Mouse (Mus musculus): Measurements from ENCODE around the gene Irf8. TPM values are rescaled to one million over a fixed set of nuclear protein-coding genes. Genes with fewer than 3 reads are reported as not detected.

The Irf8 gene
- polyA plus RNA-seq, 1 experiment from 2014 or later: 4.8 TPM

DNA sequence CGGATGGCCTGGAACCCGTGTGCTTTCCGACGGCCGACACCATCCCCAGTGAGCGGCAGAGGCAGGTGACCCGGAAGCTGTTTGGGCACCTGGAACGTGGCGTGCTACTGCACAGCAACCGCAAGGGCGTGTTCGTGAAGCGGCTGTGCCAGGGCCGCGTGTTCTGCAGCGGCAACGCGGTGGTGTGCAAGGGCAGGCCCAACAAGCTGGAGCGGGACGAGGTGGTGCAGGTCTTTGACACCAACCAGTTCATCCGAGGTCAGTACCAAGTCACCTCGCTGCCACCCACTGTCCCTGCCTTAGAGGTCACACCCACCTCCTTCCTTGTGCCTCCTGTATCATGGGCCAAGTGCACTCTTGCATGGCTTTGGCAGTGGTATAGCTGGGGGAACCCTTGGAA, 17.3 kb downstream of the Irf8 start:
- H3K4me1 ChIP-seq (ENCODE audit: control insufficient read depth, insufficient read depth, low read depth, low read length): no peaks in the 10 kb centered on the region
- H3K27ac ChIP-seq (ENCODE audit: low read depth, low read length): no peak overlapping the region
- no peaks in the 10 kb centered on the region for H3K27me3 ChIP-seq (replicated peaks; ENCODE audit: control insufficient read depth, insufficient read depth, low read length)
- no peak overlapping the region for H3K9ac ChIP-seq (ENCODE audit: low read depth, low read length)
- 94% methylated on average over 22 of the region's 22 CpGs for WGBS
- H3K9me3 ChIP-seq (ENCODE audit: control insufficient read depth, low read length): no peaks in the 10 kb centered on the region
- no peaks in the 10 kb centered on the region for H3K36me3 ChIP-seq (ENCODE audit: control insufficient read depth, insufficient read depth, low read length)
- H3K4me2 ChIP-seq (ENCODE audit: low read length): no peak overlapping the region
- no peak for ATAC-seq
- H3K4me3 ChIP-seq (ENCODE audit: low read length): no peak overlapping the region

DNA sequence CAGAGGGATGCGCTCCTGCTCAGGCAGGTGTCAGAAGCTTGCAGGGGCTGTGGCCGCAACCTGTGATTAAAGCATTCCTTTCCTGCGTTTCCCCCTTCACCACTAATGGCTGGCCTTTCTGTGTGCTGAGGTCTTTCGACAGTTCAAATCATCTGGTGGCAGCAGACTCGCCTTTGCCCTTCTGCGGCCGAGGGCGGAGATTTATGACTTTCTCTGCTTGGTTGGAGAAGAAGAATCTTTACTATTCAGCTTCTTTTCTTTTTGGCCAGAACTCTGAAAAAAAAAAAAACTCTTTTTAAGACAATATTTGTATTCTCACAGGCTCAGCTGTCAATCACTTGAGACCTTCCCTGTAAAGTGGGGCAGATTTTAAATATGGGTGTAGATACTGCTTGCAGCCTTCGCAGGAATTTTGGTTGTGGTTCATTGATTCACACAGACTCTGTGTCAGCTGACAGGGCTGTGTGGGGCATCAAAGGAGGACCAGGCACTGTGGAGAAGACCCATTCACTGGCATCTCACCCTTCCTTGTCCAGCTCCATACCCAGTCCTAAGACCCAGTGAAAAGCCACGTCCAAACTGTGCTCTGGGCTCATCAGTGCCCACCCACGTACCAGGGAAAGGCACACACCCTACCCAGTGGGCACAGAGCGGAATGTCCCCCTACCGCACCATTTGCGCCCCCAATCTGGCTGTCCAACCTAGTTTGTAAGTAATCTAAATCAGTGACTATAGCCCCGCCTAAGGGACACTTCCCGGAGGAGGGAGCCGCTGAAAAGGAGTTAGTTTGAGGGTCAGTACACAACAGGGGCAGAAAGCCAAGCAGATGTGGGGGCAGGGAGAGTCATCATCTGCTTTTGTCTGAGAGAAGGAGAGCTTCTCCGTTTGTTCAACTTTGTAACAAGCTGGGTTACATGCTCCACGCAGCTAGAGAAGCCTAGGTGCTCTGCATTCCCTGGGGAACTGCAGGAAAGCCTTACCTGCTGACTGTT, 19.4 kb downstream of the Irf8 start:
- Histone ChIP-seq H3K27me3 (replicated peaks; ENCODE audit: control insufficient read depth, insufficient read depth, low read length) (no peaks in the 10 kb centered on the region), H3K9ac (ENCODE audit: low read depth, low read length) (no peak overlapping the region), H3K36me3 (ENCODE audit: control insufficient read depth, insufficient read depth, low read length) (no peaks in the 10 kb centered on the region), H3K4me2 (ENCODE audit: low read length) (no peak overlapping the region), H3K27ac (ENCODE audit: low read depth, low read length) (no peak overlapping the region), H3K4me1 (ENCODE audit: control insufficient read depth, insufficient read depth, low read depth, low read length) (no peaks in the 10 kb centered on the region), H3K4me3 (ENCODE audit: low read length) (no peak overlapping the region), H3K9me3 (ENCODE audit: control insufficient read depth, low read length) (no peaks in the 10 kb centered on the region)
- ATAC-seq: no peak
- 34% methylated on average over 19 of the region's 19 CpGs for WGBS

DNA sequence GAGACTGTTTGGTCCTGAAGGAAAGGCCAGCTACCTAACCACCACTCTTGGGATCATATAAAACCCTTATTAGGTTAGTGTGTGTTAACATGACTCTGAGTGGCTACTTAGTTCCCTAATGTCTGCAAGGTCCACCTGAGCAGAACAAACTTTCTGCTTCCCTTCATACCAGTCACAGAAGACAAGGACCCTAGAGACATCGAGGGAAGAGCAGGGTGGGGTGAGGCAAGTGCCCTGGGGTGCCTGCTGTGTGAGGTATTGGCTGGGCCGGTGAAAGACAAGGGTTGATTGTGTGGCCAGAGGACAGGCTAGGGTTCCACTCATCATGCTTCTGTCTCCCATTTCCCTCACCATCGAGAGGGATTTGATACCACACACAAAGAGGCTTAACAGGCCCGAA, 21.8 kb downstream of the Irf8 start:
- no peaks in the 10 kb centered on the region for H3K4me1 ChIP-seq (ENCODE audit: control insufficient read depth, insufficient read depth, low read depth, low read length)
- no peaks in the 10 kb centered on the region for H3K9me3 ChIP-seq (ENCODE audit: control insufficient read depth, low read length)
- no peak for ATAC-seq
- H3K4me2 ChIP-seq (ENCODE audit: low read length): no peak overlapping the region
- H3K27me3 ChIP-seq (replicated peaks; ENCODE audit: control insufficient read depth, insufficient read depth, low read length): no peaks in the 10 kb centered on the region
- WGBS: 61% methylated on average over 4 of the region's 4 CpGs
- H3K9ac ChIP-seq (ENCODE audit: low read depth, low read length): no peak overlapping the region
- no peaks in the 10 kb centered on the region for H3K36me3 ChIP-seq (ENCODE audit: control insufficient read depth, insufficient read depth, low read length)
- H3K27ac ChIP-seq (ENCODE audit: low read depth, low read length): no peak overlapping the region
- H3K4me3 ChIP-seq (ENCODE audit: low read length): no peak overlapping the region

DNA sequence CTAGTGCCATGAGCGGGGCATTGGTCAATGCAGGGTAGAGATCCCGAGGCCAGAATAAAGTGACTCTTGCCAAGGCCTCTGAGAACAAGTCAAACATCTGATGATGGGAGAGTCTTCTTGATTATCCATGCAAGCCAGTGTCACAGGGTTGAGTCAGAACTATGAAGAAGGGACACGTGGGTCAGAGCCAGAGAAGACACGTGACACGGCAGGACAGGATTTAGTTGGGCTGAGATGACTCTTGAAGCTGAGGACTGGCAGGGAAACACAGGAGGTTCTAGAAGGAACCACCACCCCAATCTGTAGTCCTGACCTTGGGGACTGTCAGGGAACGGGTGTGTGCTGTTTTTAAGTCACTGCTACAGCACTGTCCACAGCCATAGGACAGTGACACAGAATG, 23.7 kb downstream of the Irf8 start:
- no peaks in the 10 kb centered on the region for H3K27me3 ChIP-seq (replicated peaks; ENCODE audit: control insufficient read depth, insufficient read depth, low read length)
- H3K27ac ChIP-seq (ENCODE audit: low read depth, low read length): no peak overlapping the region
- H3K9ac ChIP-seq (ENCODE audit: low read depth, low read length): no peak overlapping the region
- H3K4me2 ChIP-seq (ENCODE audit: low read length): no peak overlapping the region
- H3K36me3 ChIP-seq (ENCODE audit: control insufficient read depth, insufficient read depth, low read length): no peaks in the 10 kb centered on the region
- no peak for ATAC-seq
- WGBS: 86% methylated on average over 6 of the region's 6 CpGs
- H3K9me3 ChIP-seq (ENCODE audit: control insufficient read depth, low read length): no peaks in the 10 kb centered on the region
- no peak overlapping the region for H3K4me3 ChIP-seq (ENCODE audit: low read length)
- H3K4me1 ChIP-seq (ENCODE audit: control insufficient read depth, insufficient read depth, low read depth, low read length): no peaks in the 10 kb centered on the region

DNA sequence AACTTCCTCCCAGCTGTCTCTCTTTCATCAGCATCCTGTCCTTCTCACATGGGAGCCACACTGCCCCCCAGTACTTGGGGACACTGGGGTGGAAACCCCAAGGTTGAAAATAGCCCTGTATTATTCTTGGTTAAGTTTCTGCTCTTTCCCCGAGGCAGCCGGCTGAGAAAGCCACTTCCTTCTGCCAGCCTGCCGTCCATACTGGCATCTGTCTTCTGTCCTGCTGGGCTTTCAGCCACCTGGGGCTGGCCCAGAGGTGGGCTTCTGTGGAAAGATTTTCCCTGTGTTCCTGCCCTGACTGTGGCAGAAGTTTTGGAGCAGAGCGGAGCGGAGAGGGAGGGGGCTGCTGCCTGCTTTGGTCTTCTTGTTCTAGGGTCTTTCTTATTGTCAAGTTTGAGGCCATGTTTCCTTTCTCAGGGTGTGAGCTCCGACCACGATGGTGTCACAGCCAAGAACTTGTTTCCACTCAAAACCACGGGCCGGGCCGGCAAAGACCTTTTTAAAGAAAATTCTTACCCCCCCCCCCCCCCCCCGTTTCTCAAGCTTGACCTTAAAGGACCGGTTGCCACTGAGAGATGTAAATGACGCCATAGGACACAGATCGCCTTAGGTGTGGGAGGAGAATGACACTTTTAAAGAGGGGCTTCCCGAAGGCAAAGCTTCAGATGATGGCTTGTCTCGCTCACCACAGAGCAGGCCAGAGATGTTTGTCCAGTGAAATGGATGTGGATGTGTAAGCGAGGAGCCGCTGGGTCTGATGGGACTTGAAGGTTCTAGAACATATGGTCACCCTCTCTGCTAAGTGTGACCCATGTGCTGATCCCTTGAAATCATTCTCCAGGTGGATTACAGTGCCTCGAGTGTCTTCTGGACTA, 24.4 kb downstream of the Irf8 start:
- ATAC-seq: no peak
- Histone ChIP-seq H3K27me3 (replicated peaks; ENCODE audit: control insufficient read depth, insufficient read depth, low read length) (no peaks in the 10 kb centered on the region), H3K36me3 (ENCODE audit: control insufficient read depth, insufficient read depth, low read length) (no peaks in the 10 kb centered on the region), H3K9ac (ENCODE audit: low read depth, low read length) (no peak overlapping the region), H3K9me3 (ENCODE audit: control insufficient read depth, low read length) (no peaks in the 10 kb centered on the region), H3K27ac (ENCODE audit: low read depth, low read length) (no peak overlapping the region), H3K4me1 (ENCODE audit: control insufficient read depth, insufficient read depth, low read depth, low read length) (no peaks in the 10 kb centered on the region), H3K4me2 (ENCODE audit: low read length) (no peak overlapping the region), H3K4me3 (ENCODE audit: low read length) (no peak overlapping the region)
- 88% methylated on average over 19 of the region's 19 CpGs for WGBS

DNA sequence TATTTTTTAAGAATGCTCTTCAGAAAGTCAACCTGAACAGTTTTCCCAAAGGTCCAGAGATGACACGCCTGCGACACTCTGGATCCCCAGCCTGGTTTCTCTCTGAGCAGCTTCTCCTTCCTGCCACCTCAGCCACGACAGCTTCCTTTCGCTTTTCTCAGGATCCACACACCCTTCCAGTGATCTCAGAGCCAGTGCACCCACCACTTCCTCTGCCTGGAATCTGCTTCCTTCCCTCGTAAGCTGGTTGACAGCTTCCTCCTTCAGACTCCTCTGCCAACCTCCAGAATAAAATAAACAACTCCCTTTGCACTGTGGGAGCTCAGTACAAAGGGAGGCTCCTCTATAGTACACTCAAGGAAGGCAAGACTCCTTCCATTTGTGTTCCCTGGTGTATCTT, 27.1 kb downstream of the Irf8 start:
- Histone ChIP-seq H3K36me3 (ENCODE audit: control insufficient read depth, insufficient read depth, low read length) (no peaks in the 10 kb centered on the region), H3K4me1 (ENCODE audit: control insufficient read depth, insufficient read depth, low read depth, low read length) (no peaks in the 10 kb centered on the region), H3K27me3 (replicated peaks; ENCODE audit: control insufficient read depth, insufficient read depth, low read length) (no peaks in the 10 kb centered on the region), H3K4me2 (ENCODE audit: low read length) (no peak overlapping the region), H3K4me3 (ENCODE audit: low read length) (no peak overlapping the region), H3K9ac (ENCODE audit: low read depth, low read length) (no peak overlapping the region), H3K9me3 (ENCODE audit: control insufficient read depth, low read length) (no peaks in the 10 kb centered on the region), H3K27ac (ENCODE audit: low read depth, low read length) (no peak overlapping the region)
- ATAC-seq: no peak
- WGBS: 74% methylated on average over 5 of the region's 5 CpGs

DNA sequence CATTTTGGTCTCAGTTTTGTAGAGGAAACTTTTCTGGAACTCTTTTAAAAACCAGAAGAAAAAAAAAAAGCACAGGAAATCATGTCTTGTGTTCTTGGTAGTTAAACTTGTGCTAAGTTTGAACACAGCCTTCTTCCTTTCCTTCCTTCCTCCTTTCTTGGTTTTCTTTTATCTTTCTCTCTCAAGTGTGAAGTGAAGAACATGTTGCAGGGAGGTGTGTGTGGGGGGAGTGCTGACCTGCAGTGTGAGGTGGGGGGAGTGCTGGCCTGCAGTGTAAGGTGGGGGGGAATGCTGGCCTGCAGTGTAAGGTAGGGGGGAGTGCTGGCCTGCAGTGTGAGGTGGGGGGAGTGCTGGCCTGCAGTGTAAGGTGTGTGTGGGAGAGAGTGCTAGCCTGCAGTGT, 28.5 kb downstream of the Irf8 start:
- no peaks in the 10 kb centered on the region for H3K36me3 ChIP-seq (ENCODE audit: control insufficient read depth, insufficient read depth, low read length)
- H3K27me3 ChIP-seq (replicated peaks; ENCODE audit: control insufficient read depth, insufficient read depth, low read length): no peaks in the 10 kb centered on the region
- H3K4me3 ChIP-seq (ENCODE audit: low read length): no peak overlapping the region
- H3K4me2 ChIP-seq (ENCODE audit: low read length): no peak overlapping the region
- no peak overlapping the region for H3K9ac ChIP-seq (ENCODE audit: low read depth, low read length)
- H3K27ac ChIP-seq (ENCODE audit: low read depth, low read length): no peak overlapping the region
- no peaks in the 10 kb centered on the region for H3K9me3 ChIP-seq (ENCODE audit: control insufficient read depth, low read length)
- no peak for ATAC-seq
- no peaks in the 10 kb centered on the region for H3K4me1 ChIP-seq (ENCODE audit: control insufficient read depth, insufficient read depth, low read depth, low read length)

DNA sequence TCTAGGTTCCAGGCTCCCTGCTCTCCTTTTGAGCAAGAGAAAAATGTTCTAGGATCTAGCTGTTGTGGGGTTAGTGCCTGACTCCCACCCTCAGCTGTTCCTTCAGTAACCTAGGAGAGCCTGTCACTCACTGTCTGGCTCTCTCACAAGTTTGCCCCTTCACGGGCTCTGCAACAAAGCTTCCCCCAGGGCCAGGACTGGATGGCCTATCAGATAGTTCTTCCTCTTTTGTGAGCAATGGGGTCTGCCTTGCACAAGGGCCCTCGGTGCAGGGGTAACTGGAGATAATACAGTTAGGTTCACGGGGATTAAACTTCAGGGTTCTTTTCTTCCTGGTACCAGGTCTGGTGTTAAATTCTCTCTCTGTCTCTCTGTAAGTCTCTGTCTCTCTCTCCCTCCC, 30.5 kb downstream of the Irf8 start:
- Histone ChIP-seq H3K27me3 (replicated peaks; ENCODE audit: control insufficient read depth, insufficient read depth, low read length) (no peaks in the 10 kb centered on the region), H3K4me1 (ENCODE audit: control insufficient read depth, insufficient read depth, low read depth, low read length) (no peaks in the 10 kb centered on the region), H3K4me3 (ENCODE audit: low read length) (no peak overlapping the region), H3K27ac (ENCODE audit: low read depth, low read length) (no peak overlapping the region), H3K9ac (ENCODE audit: low read depth, low read length) (no peak overlapping the region), H3K4me2 (ENCODE audit: low read length) (no peak overlapping the region), H3K9me3 (ENCODE audit: control insufficient read depth, low read length) (no peaks in the 10 kb centered on the region), H3K36me3 (ENCODE audit: control insufficient read depth, insufficient read depth, low read length) (no peaks in the 10 kb centered on the region)
- 36% methylated on average over 3 of the region's 3 CpGs for WGBS
- ATAC-seq: no peak

Data from hindbrain, embryonic 16.5 days (tissue).